Mouse (Mus musculus): ENCODE measurements around the gene Nckap5.

- TF ChIP-seq CTCF (conservative IDR thresholded peaks at IDR 0.05; ENCODE audit: insufficient read depth, insufficient read length, low read depth, low read length) = no peak
- no peak for TF ChIP-seq POLR2A (IDR thresholded peaks at IDR 0.05; ENCODE audit: low read depth, low read length)
Observed at GRCm38 (mm10) chr1:126597376-126597775, 233.2 kb downstream of the Nckap5 start.
